11 mouse cellular contexts compared by ENCODE assay signal in the genomic region with DNA sequence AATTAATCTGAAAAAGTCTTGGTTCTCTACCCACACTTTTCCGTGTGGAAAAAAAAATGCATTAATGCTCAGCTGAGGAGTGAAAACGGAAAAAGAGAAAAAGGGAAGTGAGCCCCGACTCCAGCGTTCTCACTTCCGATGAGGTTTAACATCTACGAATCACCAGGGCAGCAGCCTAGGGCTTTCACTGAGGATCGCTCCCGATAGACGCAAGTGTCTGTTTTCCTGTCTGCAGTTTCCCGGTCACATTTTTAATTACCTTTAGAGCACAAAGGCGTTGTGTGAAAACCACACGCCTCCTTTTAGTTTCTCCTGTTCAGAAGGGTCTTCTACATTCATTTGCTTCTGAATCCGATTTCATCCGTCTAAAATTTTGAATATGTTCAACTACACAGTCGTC.
A peak's percentile ranks its signal among the peaks of the same experiment; 100 is the strongest.
DNase-seq lines count a peak whose midpoint lies in the region; ATAC-seq and TF ChIP-seq lines count a peak whose summit lies in the region.
"Had no signal": no experiment of that assay in that cellular context is flagged by ENCODE, and none has a peak within 500 bp of the region (broad histone marks: within the 10 kb centered on the region; RNA-seq: fewer than 3 reads in every experiment).

No protein-coding gene starts in this region.

- intact Hi-C loops in gastrocnemius, adult 2 months (cut with DNase I): no loop called here

- 13% methylated on average over 15 of the region's 15 CpGs for WGBS in lung, embryonic 15.5 days
- WGBS in liver, embryonic 16.5 days (ENCODE audit: insufficient replicate concordance): 5% methylated on average over 15 of the region's 15 CpGs

- H3K36me3 ChIP-seq in lung, embryonic 15.5 days: no peaks in the 10 kb centered on the region
- no peaks in the 10 kb centered on the region for H3K36me3 ChIP-seq in liver, embryonic 16.5 days (ENCODE audit: control insufficient read depth, insufficient read depth)

- no peak for TF ChIP-seq CTCF in gastrocnemius, adult 2 months (IDR thresholded peaks at IDR 0.05)

- no peaks in the 10 kb centered on the region for H3K9me3 ChIP-seq in lung, embryonic 15.5 days
- no peaks in the 10 kb centered on the region for H3K9me3 ChIP-seq in liver, embryonic 16.5 days (replicated peaks; ENCODE audit: control insufficient read depth, low read length)

- peak overlapping the region; percentile 42 for H3K4me2 ChIP-seq in lung, embryonic 15.5 days
- peak overlapping the region; percentile 31 for H3K4me2 ChIP-seq in liver, embryonic 16.5 days (ENCODE audit: low read depth, low read length)

- peaks cover 22% of the 10 kb centered on the region; the same call in 1 of the 2 replicates for H3K27me3 ChIP-seq in lung, embryonic 15.5 days
- H3K27me3 ChIP-seq in liver, embryonic 16.5 days (ENCODE audit: control insufficient read depth, insufficient read depth, low read depth, low read length): peaks cover 4% of the 10 kb centered on the region

- 0 out of 2 replicates have a peak overlapping the region, but pooled peaks have one; percentile 13 for H3K4me3 ChIP-seq in lung, embryonic 15.5 days
- no peak overlapping the region for H3K4me3 ChIP-seq in liver, embryonic 16.5 days (ENCODE audit: low read depth, low read length)
- H3K4me3 ChIP-seq in gastrocnemius, adult 2 months: no peak overlapping the region
- H3K4me3 ChIP-seq: erythroblast, embryonic 14.5 days had no signal

- DNase-seq in lung, postnatal 25 days (ENCODE audit: low spot score): no peak
- DNase-seq in cerebellum, postnatal 36 days: no peak
- DNase-seq in gastrocnemius, adult 8-10 months (ENCODE audit: low spot score in 2 of 2): no peak
- no peak for DNase-seq in layer of hippocampus, adult 8-10 months (ENCODE audit: low spot score in 2 of 2)
- no peak for DNase-seq in gastrocnemius, adult 2 months
- DNase-seq: lung, adult 2 months had no signal

- ATAC-seq in lung, embryonic 15.5 days (ENCODE audit: borderline replicate concordance, extremely low read depth, low FRiP score, low TSS enrichment): no peak
- ATAC-seq in granulocyte monocyte progenitor cell, adult 5-6 weeks (replicated peaks; ENCODE audit: poor library complexity, severe bottlenecking): peak; percentile 96
- no peak for ATAC-seq in liver, embryonic 16.5 days (ENCODE audit: low read depth)
- ATAC-seq: Patski had no signal

- H3K27ac ChIP-seq in lung, embryonic 15.5 days: no peak overlapping the region
- H3K27ac ChIP-seq in liver, embryonic 16.5 days (ENCODE audit: low read length): no peak overlapping the region
- H3K27ac ChIP-seq in gastrocnemius, adult 2 months: no peak overlapping the region

- H3K9ac ChIP-seq in lung, embryonic 15.5 days: no peak overlapping the region
- no peak overlapping the region for H3K9ac ChIP-seq in liver, embryonic 16.5 days (ENCODE audit: low read depth, low read length)

- no peaks in the 10 kb centered on the region for H3K4me1 ChIP-seq in lung, embryonic 15.5 days
- no peaks in the 10 kb centered on the region for H3K4me1 ChIP-seq in liver, embryonic 16.5 days (ENCODE audit: control insufficient read depth, low read depth, low read length)
